Mouse (Mus musculus) spleen, adult 18-20 months (tissue): ENCODE data around the gene Ankrd34b.

Source experiments
- DNase-seq, 2 experiments: peaks; one replicate each; pipeline ENCODE4 v3.0.0; 2022; ENCODE audit warnings: mixed read lengths in 2 of 2

Gene Ankrd34b

DNA sequence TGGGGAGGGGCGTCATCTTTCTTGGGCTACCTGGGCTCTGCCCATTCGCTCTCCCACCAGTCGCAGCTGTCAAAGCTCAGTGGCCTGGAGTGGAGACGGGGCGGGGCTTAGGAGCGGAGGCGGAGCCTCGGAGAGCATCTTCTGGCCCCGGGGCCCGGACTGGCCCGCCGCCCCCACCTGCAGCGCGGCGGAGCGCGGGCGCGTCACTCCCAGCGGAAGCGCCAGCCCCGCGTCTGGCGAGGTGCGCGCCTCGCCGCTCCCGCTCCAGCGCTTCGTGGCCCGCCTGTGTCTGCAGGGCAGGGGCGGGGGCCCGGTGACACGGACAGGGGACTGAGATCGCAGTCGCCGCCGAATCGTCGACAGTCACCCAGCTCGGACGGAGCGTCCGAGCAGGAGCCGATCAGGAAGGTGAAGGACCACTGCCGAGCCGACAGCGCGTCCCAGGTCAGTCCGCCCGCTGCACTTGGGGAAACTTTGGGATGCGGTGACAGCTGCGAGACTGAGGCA lies at the start of gene Ankrd34b:
Gene Ankrd34b, plus strand, starts transcription at position 139 of the 507 bp plus-strand sequence.
- peak in 1 of 2 experiments; percentile 9 for DNase-seq

DNA sequence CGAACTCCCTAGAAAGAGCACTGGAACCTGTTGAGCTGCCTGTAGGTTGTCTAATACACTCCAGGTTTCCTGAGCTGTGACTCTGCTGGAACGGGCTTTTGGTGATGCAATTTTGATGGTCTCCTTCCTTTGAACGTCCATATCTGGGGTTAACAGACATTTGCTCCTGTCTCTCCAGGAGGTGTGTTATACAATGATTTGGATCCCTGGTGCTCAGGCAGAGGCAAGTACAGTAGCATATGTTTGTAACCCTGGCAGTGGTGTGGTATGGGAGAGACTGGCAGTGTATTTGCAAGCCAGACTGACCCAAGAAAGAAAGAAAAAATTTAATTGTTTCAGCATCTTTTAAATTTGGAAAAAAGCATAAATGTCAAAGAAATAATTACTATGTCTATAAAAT lies 38.3 kb upstream of the Ankrd34b start:
- no peak for DNase-seq

DNA sequence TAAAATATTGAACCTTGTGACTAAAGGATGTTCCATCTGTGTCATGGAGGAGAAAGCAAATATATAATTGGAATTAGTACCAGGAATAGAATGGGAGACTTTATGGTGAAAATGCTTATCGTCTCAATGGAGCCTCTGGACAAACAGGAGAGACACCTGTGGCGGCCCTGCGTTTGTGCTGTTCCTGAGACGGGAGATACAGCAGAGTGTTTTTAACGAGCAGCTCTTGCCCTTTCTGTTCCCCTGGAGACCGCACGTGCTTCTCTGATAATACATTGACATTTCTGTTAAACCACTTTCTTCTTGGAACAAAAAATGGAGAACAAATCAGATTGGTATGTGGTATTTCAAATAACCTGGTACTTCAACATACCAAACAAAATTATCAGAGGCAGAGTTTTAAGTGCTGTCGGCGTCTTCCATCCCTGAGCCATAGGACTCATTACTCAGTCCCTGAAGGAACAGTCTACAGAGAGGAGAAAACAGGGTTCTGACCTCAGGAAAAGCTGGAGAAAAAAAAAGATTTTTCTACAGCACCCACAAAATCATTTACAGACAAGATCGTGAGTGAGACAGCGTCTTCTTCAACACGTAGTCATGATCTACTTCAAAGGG lies 32.5 kb upstream of the Ankrd34b start:
- DNase-seq, result no peak

DNA sequence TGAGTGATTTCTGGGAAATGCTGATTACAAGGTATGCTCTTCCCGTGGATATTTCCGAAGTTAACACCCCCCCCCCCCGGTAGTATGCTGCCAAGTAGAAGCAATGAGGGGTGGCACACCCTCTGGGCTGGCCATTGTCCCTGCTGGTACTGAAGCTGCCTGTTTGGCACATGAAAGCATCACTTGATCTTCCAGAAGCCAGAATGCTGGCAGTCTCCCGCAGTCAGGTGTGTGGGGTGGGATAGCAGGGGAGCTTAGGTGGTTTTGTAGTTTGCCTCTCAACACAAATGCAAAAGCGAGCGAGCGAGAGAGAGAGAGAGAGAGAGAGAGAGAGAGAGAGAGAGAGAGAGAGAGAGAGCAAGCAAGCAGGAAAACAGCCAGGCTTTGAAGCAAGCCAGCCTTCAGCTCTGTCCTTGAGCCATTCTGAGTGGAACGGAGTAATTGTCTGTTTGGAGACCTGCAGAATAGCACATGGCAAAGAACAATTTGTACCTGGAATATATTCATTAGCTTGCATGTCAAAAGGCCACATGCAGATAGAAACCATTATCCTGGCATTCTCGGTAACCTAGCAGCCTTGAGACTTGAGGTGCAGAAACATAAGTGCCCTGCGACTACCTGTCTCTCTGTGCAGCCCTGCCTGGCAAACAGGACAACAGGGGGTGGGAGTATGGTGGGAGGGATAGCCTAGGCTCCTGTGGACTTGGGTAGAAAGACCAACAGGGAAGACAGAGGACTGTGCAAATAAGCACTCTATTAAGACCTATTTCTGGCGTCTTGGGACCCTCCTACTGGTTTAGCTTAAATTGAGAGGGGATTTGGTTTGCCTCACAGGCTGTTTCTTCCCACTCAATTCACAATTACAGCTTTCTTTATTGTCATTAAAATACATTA lies 27.0 kb upstream of the Ankrd34b start:
- no peak for DNase-seq

DNA sequence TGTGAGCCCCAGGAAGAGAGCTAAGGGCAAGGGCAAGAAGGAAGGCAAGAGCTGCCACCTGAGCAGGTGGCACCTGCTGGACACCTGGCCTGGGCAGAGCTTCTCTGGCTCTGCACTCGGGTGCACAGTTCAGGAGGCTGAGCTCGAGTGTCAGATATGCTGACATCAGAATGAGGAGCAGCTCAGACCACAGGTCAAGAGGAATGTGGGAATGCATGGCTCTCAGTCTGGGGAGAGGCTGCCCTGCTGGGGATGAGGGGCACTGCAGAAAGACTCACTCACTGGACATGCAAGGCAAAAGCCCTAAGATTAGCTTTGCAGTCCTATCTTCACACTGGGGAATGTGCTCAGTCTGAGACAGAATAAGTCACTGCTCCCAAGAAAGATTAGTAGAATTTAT lies 23.6 kb upstream of the Ankrd34b start:
- no peak for DNase-seq

DNA sequence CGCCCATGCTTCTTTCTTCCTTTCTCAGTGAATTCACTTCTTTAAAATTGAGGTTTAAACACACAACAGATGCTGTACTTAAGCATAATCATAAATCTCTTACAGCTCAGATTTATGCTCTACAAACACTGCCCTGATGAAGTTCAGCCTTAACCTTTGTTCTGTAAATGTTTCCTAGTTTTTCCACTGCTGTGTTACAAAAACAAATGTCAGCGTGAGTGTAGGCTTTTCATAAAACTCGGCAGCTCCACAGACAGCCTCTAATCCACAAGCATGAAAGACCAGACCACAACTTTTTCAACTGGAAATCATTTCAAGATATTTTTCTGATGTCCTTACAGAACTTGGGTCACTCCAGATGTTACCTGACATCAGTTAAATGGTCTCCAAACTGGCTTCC lies 22.2 kb upstream of the Ankrd34b start:
- DNase-seq, result no peak

DNA sequence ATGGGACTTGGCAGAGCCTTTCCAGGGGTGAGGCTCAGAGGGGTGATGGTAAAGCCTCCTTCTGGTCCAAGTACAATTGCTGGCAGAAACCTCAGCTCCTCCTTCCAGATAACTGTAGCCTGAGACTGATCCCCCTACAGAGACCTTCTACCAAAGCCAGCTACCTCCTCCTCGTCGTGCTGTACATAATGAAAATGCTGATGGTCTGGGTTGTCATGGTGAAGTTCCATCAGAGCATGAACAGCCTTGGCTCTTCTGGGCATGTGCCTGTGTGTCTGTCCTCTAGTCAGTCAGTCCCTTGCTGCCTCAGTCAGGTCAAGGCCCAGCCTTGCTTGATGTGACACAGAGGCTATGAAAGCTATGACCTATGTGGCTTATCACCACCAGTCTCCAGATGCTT lies 15.2 kb upstream of the Ankrd34b start:
- no peak for DNase-seq

DNA sequence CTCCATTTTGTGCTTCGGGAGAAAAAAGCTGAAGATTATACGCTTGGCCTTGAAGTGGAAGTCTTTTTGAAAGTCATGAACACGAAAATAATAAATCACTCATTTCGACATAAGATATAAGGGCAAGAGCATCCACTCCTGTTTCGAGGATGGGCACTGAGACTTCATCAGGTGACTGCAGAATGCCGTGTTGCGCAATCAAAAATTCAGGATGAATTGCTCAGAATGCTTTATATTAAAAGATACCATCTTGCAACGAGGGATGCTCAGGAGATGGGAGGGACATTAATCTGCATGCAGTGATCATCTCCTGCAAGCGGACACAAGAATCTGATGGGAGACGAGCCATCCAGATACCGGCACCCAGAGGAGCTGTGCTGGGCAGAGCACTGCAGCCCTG lies 6.1 kb upstream of the Ankrd34b start:
- no peak for DNase-seq

DNA sequence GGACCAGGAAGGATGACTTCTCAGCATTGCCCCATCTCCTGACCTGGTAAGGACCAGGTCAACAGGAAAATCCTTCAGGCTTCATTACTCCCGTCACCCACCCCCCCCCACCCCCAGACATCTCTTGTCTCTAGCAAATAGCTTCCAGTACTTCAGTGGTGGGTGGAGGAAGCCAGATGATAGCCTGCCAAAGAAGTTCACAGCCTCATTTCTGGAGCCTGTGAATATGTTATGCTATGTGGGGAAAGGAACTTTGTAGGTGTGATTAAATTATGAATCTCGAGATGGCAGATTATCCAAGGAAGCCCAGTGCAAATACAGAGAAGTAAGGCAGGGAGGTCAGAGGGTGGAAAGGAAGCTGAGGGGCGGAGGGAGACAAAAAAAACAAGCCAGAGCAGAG lies 2.0 kb upstream of the Ankrd34b start:
- no peak for DNase-seq

DNA sequence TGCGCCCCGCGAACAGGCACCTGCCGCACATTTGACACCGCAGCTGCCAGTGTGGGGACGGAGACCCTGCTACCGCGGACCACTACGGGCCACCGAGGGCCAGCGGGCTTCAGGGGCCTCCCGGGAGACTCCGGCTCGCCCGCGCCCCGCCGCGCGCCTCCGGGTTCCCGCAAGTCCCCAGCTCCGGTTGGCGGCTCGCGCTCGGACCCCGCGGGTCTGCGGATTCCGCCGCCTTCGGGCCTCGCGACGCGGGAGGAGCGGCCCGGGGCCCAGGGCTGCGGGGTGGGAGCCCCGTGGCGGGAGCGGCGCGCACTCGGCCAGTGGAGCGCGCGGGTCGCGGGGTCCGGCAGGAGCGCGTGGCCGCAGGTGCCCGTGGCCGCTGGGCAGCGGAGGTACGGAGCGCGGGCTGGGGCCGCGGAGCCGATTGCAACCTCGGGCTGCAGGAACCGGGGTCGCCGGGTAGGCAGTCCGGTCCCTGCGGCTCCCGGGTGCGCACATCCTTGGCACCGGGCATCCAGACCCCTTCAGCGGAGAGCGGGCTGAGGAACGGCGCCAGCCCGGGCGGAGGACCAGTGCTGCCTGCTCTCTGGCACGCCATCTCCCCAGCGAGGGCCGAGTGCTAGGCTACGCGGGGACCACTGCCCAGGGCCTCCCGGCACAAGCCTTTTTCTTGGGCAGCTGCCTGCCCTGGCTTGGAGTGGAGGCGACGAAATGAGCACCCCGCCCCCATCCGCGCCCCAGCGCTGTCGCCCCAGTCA lies 777 bp downstream of the Ankrd34b start:
- DNase-seq, result no peak

DNA sequence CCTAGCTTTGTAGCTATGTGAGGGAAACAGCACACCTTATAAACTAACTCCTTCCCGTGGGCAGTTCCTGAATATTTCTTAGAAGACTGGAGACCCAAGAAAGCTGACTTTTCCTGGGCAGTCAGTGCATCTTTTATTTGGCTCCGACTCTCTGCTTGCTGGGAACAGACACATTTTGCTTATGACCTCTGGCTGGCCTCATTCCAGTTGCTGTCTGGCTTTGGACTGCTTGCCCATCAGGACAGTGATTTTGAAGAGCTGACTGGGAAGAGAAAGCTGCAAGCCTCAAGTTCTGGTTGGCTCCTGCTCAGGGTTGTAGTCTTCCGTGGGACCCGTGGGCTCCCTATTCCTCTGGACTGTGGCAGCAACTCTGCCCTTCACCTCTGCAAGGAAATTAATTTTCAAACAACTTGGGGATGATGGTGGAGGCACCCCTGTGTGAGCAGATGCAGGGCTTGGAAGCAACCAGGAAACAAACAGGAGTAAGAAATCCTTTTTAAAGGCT lies 1.7 kb downstream of the Ankrd34b start:
- no peak for DNase-seq

DNA sequence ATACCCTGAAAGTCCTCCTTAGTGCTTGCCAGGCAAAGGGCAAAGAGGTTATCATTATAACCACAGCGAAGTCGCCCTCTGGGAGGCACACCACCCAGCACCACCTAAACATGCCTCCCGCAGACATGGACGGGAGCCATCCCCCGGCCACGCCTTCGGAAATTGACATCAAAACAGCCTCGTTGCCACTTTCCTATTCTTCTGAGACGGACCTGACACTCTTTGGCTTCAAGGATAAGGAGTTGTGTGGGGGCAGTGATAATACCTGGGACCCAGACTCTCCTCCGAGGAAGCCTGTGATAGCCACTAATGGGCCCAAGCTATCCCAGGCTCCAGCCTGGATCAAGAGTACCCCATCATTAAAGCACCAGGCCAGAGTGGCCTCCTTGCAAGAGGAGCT lies 13.0 kb downstream of the Ankrd34b start:
- no peak for DNase-seq

DNA sequence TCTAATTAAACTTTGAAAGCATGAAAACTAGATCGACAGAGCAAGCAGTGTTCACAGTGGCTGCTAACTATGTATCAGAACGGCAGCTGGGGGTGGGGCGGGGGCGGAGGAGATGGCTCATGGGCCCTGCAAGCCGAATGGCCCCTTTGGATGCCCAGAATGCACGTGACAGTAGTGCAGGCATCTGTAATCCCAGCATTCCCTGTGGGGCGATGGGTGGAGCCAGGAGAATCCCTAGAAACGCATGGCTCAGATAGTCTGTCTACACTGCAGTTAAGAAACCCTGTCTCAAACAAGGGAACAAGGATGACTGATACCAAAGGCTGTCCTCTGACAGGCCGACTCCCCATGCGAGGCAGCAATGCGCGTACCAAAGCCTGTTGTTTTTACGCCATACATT lies 14.6 kb downstream of the Ankrd34b start:
- no peak for DNase-seq

DNA sequence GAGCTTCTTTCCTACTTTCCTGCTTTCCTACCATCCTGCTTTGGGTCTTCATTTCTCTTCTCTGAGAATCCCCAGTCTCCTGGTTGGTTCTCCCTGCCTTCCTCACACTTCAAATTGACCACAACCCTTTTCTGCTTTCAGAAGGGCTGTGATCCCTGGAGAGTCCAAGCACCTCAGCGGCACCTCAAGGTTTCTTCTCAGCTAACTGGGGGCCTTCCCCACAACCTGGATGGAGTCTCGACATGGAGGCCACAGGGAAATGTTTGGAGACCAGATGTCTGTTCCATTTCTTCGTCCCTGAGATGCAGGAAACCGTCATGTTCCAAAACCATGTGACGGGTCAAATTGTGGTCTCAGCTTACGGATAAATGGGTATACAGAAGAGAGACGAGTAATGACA lies 21.2 kb downstream of the Ankrd34b start:
- DNase-seq, result no peak

DNA sequence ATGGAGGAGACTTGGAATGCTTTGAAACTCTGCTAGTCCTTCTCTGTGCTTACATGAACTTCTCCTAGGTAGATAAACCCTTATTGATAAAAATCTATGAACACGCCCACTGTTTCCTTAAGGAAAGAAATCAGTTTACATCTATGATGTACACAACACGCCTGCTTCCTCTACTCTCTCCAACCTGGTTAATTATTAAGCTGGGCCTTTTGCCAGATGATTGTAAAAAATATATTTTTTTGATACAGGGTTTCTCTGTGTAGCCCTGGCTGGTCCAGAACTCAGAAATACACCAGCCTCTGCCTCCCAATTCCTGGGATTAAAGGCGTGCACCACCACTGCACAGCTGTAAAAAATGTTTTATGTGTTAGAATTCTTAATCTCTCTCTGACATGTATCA lies 39.0 kb downstream of the Ankrd34b start:
- no peak for DNase-seq

DNA sequence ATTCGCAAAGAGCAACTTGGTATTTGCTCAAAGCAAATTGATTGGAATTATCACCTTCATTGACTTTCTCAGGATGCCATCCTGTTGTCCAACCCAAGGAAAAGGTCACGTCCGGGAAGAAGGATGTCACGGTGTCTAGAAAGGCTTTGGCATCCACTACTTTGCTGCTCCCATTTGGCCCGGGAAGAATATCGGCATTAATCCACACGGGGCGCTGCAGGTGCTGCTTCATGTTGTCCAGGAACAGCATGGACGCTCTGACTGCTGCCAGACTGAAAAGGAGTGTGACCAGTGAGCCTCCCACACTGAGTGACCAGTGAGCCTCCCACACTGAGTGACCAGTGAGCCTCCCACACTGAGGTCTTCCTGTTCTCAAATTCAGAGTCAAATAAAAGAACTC lies 42.2 kb downstream of the Ankrd34b start:
- no peak for DNase-seq

DNA sequence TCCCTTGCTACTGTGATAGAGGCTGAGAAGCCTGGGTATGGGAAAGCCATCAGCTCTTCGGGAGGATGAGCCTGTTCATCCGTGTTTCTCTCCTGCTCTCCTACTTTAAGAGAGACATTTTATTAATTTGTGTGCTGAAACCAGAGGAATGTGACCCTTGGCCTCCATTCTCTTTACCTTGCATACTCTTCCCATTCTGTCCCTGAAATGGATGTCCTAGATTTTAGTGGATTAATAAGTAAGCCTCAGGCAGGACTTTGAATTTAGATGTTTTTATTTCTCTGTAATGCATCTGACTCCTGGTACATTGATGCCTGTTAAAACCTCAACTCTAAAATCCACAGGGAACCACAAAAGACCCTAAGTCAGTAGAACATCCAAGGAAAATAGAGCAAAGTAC lies 43.7 kb downstream of the Ankrd34b start:
- no peak for DNase-seq

DNA sequence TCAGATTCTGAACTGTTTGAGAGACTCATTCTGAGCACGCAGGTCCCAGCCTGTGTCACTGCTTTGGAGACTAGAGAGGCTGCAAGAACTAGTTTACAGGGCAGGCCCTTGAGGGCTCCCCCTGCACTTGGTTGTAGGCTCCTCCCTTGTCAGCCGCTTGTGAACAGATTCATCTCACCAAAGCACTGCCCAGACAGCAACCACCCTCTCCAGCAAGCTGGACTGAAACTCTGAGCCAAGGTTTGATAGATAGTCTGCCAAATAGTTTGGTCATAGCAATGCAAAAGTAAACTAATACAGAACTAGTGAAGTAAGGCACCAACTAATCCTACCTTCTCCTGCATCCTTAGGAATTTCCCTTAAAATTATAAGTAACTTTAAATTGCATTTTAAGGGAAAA lies 44.5 kb downstream of the Ankrd34b start:
- no peak for DNase-seq

DNA sequence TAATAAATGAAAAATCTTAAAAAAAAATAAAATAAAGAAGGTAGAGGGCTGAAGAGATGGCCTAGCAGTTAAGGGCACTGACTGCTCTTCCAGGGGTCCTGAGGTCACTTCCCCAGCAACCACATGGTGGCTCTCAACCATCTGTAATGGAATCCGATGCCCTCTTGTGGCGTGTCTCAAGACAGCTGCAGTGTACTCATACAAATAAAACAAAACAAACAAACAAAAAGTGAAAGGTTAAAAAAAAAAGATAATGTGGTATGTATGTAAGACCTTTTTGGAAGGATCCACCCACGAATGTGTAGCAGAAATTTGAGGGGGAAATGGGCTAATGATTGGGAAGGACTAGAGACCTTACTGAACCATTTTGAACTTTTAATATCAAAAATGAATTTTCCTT lies 57.7 kb downstream of the Ankrd34b start:
- DNase-seq, result peak; percentile 22 to 46

DNA sequence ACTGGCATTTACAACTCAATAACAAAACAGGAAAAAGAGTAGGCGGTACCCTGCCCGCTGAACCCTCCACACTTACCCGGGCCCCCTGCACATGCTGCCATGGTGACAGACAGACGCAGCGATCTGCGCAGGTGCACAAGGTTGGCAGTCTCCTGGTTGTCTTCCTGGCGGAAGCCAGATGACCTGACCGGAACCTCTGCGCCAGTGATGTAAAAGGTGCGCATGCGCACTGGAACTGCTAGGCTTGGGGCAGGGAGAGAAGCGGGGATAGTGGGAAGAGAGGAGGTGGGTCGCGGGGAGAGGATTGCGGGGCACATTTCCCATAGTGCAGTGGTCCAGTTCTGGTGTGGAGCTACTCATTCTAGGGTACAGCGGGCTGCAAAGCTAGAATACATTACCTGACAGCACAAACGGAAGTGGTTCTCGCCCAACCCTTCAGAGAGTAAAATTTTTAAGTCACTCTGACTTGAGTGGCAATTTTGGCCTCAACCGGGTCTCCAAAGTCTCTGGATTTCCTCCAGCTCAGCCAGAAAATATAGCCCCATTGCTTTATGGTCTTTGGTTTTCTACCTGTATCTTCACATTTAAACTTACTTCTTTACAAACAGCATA lies 58.3 kb downstream of the Ankrd34b start, which contains the start of gene Fam151b:
Gene Fam151b, minus strand, starts transcription at position 164 of the 612 bp plus-strand sequence.
- DNase-seq, result peak; percentile 90 to 94

DNA sequence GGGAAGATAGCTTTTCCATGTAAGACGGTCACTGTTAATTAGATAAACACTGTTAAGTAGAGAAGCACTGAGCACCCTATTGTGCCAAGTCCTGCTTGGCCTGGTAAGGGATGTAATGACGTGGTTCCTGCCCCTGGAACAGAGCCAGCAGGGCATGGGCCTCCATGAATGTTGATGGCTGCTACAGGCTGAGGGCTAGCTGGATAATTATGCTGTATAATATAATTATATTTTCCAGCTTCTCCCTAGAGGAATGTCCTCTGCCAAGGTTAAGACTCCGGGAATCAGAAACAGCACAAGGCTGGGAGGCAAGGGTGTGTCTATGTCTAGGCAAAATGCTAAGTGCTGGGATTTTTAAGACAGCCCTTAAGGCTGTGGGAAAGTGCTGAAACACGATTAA lies 65.1 kb downstream of the Ankrd34b start:
- DNase-seq, result no peak
